Mouse (Mus musculus): ENCODE measurements around the gene Efna3. TPM values are rescaled to one million over a fixed set of nuclear protein-coding genes. Genes with fewer than 3 reads are reported as not detected.

Efna3 gene
- polyA plus RNA-seq, 1 experiment from 2014 or later: 29.2 TPM

- peaks cover 11% of the 10 kb centered on the region; the same call in 1 of the 2 replicates for H3K4me1 ChIP-seq (replicated peaks; ENCODE audit: control insufficient read depth, insufficient read depth)
- peak overlapping the region; percentile 89 for H3K9ac ChIP-seq (ENCODE audit: low read length)
- TF ChIP-seq CTCF (IDR thresholded peaks at IDR 0.05; ENCODE audit: low read depth): 0 out of 2 replicates have a peak, but pooled peaks have one; percentile 1
- TF ChIP-seq EP300 (optimal IDR thresholded peaks at IDR 0.05): no peak
- peak; percentile 94 for DNase-seq (ENCODE audit: low spot score)
- H3K36me3 ChIP-seq (ENCODE audit: control insufficient read depth, insufficient read depth, low read length): no peaks in the 10 kb centered on the region; the same call in 1 of the 2 replicates
- no peaks in the 10 kb centered on the region for H3K9me3 ChIP-seq (ENCODE audit: control insufficient read depth, low read length)
- peak overlapping the region; percentile 67 for H3K4me3 ChIP-seq (ENCODE audit: low read depth, low read length)
- H3K27ac ChIP-seq (replicated peaks): peak overlapping the region; percentile 96
- H3K27me3 ChIP-seq (ENCODE audit: control insufficient read depth, insufficient read depth, low read length): no peaks in the 10 kb centered on the region
- ATAC-seq (ENCODE audit: low FRiP score, low TSS enrichment): peak; percentile 77
- peak overlapping the region; percentile 91 for H3K4me2 ChIP-seq (replicated peaks; ENCODE audit: low read depth)
- WGBS: 1% methylated on average over 35 of the region's 35 CpGs
Measured at GRCm38 (mm10) chr3:89279153-89279890, 43.4 kb downstream of the Efna3 start.

DNA sequence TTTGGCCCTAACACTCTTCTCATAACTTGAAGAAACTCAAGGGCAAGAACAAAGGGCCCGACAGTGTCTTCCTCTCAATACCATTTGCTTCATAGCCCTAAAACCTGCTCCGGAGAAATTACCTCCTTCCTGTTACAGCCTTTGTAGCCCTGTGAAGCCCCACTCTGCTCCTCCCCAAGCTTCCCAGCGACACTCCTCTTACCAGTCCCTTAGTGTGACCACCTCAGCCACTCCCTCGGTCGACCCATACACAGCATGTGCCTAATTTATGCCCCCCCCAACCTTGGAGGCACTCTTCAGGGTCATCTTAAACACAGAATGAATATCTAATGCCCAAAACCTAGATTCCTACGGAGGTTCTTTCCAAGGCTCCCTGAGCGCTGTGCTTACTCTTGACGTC is 44.1 kb downstream of the Efna3 start:
- Histone ChIP-seq H3K4me1 (replicated peaks; ENCODE audit: control insufficient read depth, insufficient read depth) (peaks cover 11% of the 10 kb centered on the region; the same call in 1 of the 2 replicates), H3K36me3 (ENCODE audit: control insufficient read depth, insufficient read depth, low read length) (no peaks in the 10 kb centered on the region; the same call in 1 of the 2 replicates), H3K9me3 (ENCODE audit: control insufficient read depth, low read length) (no peaks in the 10 kb centered on the region), H3K27ac (replicated peaks) (peak overlapping the region; percentile 96), H3K4me3 (ENCODE audit: low read depth, low read length) (peak overlapping the region; percentile 67), H3K9ac (ENCODE audit: low read length) (peak overlapping the region; percentile 89), H3K27me3 (ENCODE audit: control insufficient read depth, insufficient read depth, low read length) (no peaks in the 10 kb centered on the region), H3K4me2 (replicated peaks; ENCODE audit: low read depth) (peak overlapping the region; percentile 91)
- ATAC-seq (ENCODE audit: low FRiP score, low TSS enrichment): no peak
- 28% methylated on average over 8 of the region's 8 CpGs for WGBS
- no peak for DNase-seq (ENCODE audit: low spot score)
- no peak for TF ChIP-seq CTCF (IDR thresholded peaks at IDR 0.05; ENCODE audit: low read depth)
- no peak for TF ChIP-seq EP300 (optimal IDR thresholded peaks at IDR 0.05)

- no peaks in the 10 kb centered on the region; the same call in 1 of the 2 replicates for H3K36me3 ChIP-seq (ENCODE audit: control insufficient read depth, insufficient read depth, low read length)
- H3K9me3 ChIP-seq (ENCODE audit: control insufficient read depth, low read length): no peaks in the 10 kb centered on the region
- no peaks in the 10 kb centered on the region for H3K27me3 ChIP-seq (ENCODE audit: control insufficient read depth, insufficient read depth, low read length)
- no peak for TF ChIP-seq EP300 (optimal IDR thresholded peaks at IDR 0.05)
- no peak for TF ChIP-seq CTCF (IDR thresholded peaks at IDR 0.05; ENCODE audit: low read depth)
- peak overlapping the region; percentile 89 for H3K9ac ChIP-seq (ENCODE audit: low read length)
- 52% methylated on average over 7 of the region's 7 CpGs for WGBS
- peak overlapping the region; percentile 67 for H3K4me3 ChIP-seq (ENCODE audit: low read depth, low read length)
- H3K4me2 ChIP-seq (replicated peaks; ENCODE audit: low read depth): peak overlapping the region; percentile 91
- peak overlapping the region; percentile 96 for H3K27ac ChIP-seq (replicated peaks)
- DNase-seq (ENCODE audit: low spot score) (peak; percentile 73), ATAC-seq (ENCODE audit: low FRiP score, low TSS enrichment) (peak; percentile 45)
- peaks cover 11% of the 10 kb centered on the region; the same call in 1 of the 2 replicates for H3K4me1 ChIP-seq (replicated peaks; ENCODE audit: control insufficient read depth, insufficient read depth)
Measured at GRCm38 (mm10) chr3:89278107-89278506, 44.7 kb downstream of the Efna3 start.

DNA sequence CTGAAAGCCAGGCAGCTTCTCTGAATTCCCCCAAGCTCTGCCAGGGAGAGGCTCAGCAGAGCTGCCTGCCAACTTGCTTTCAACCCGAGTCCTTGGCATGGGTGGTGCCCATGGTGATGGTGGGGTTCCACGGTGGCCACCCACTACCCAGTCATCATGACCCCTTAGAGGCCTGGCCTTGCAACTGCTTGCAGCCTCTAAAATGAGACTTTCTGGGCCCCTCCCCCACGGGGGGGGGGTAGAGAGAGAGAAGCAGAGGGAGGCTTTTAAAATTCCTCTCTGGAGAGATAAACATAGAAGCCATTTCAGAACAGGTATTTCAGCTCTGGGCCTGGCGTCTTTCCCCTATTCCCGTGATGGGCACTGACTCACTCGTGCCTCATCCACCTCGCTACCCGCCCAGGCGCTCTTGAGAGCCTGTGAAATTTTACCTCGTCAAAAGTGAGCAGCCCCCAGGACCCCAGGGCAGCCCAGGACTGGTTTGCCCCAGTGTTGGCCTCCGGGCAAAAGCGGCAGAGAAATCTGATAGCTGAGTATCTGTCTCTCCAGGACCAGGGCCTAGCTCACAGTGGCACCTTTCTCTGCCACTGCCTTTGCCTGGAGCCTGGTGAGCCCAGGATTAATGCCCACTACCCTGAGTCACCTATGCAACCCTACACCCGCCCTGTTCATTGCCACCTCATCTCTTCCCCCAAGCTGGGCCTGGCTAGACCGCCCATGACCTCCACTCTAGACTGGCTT is 45.3 kb downstream of the Efna3 start:
- DNase-seq (ENCODE audit: low spot score): peak; percentile 76

DNA sequence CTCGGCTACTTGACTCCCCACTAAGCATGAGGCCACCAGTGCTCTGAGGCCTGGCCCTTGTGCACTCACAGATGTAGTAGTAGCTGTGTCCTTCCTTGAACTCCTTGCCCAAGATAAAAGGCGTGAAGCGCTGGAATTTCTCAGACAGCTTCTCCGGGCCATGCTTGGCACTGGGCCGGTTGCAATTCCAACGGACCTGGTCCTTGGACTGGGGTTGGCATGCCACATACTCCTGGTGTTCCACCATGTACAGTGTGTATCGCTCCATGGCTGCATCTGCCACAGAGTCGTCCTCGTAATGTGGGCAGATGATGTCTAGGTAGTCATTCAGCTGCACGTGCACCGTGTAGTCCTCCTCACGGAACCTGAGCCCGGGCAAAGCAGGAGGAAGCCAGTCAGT is 46.7 kb downstream of the Efna3 start:
- no peak for ATAC-seq (ENCODE audit: low FRiP score, low TSS enrichment)
- TF ChIP-seq EP300 (optimal IDR thresholded peaks at IDR 0.05) (no peak), CTCF (IDR thresholded peaks at IDR 0.05; ENCODE audit: low read depth) (no peak)
- Histone ChIP-seq H3K4me3 (ENCODE audit: low read depth, low read length) (no peak overlapping the region), H3K27ac (replicated peaks) (no peak overlapping the region), H3K4me2 (replicated peaks; ENCODE audit: low read depth) (peak overlapping the region; percentile 91), H3K36me3 (ENCODE audit: control insufficient read depth, insufficient read depth, low read length) (peaks cover 9% of the 10 kb centered on the region), H3K4me1 (replicated peaks; ENCODE audit: control insufficient read depth, insufficient read depth) (peaks cover 9% of the 10 kb centered on the region; the same call in 1 of the 2 replicates), H3K9me3 (ENCODE audit: control insufficient read depth, low read length) (no peaks in the 10 kb centered on the region), H3K9ac (ENCODE audit: low read length) (no peak overlapping the region), H3K27me3 (ENCODE audit: control insufficient read depth, insufficient read depth, low read length) (no peaks in the 10 kb centered on the region)
- WGBS: 91% methylated on average over 13 of the region's 13 CpGs
- DNase-seq (ENCODE audit: low spot score): no peak

More for the DNA sequence above, 45.3 kb downstream of the Efna3 start:
- peak; percentile 19 for ATAC-seq (ENCODE audit: low FRiP score, low TSS enrichment)
- Histone ChIP-seq H3K9ac (ENCODE audit: low read length) (peak overlapping the region; percentile 89), H3K36me3 (ENCODE audit: control insufficient read depth, insufficient read depth, low read length) (peaks cover under 1% of the 10 kb centered on the region), H3K4me1 (replicated peaks; ENCODE audit: control insufficient read depth, insufficient read depth) (peaks cover 11% of the 10 kb centered on the region; the same call in 1 of the 2 replicates), H3K9me3 (ENCODE audit: control insufficient read depth, low read length) (no peaks in the 10 kb centered on the region), H3K4me2 (replicated peaks; ENCODE audit: low read depth) (peak overlapping the region; percentile 91), H3K4me3 (ENCODE audit: low read depth, low read length) (peak overlapping the region; percentile 67), H3K27me3 (ENCODE audit: control insufficient read depth, insufficient read depth, low read length) (no peaks in the 10 kb centered on the region), H3K27ac (replicated peaks) (peak overlapping the region; percentile 96)
- no peak for TF ChIP-seq EP300 (optimal IDR thresholded peaks at IDR 0.05)
- TF ChIP-seq CTCF (IDR thresholded peaks at IDR 0.05; ENCODE audit: low read depth): no peak
- 23% methylated on average over 14 of the region's 14 CpGs for WGBS

Measured in stomach, postnatal 0 days (tissue).